Mouse (Mus musculus): Measurements from ENCODE around the gene Nudt4.
A peak's percentile ranks its signal among the peaks of the same experiment; 100 is the strongest.

- TF ChIP-seq TCF3 (IDR thresholded peaks at IDR 0.05; ENCODE audit: insufficient read length, low read depth): no peak
- no peak for TF ChIP-seq SRF (IDR thresholded peaks at IDR 0.05; ENCODE audit: control insufficient read depth, insufficient read length, low read depth)
- TF ChIP-seq TCF12 (IDR thresholded peaks at IDR 0.05; ENCODE audit: insufficient read depth, poor library complexity, severe bottlenecking): no peak
- TF ChIP-seq MYOG (IDR thresholded peaks at IDR 0.05; ENCODE audit: control insufficient read depth in 1 of 3, insufficient read depth in 1 of 3, insufficient read length in 2 of 3, low read depth in 2 of 3): no peak
- no peak for TF ChIP-seq POLR2A (IDR thresholded peaks at IDR 0.05; ENCODE audit: insufficient read length, low read depth)
- TF ChIP-seq E2F4 (IDR thresholded peaks at IDR 0.05; ENCODE audit: insufficient read depth): no peak
- TF ChIP-seq MAX (IDR thresholded peaks at IDR 0.05; ENCODE audit: low read depth): no peak
- TF ChIP-seq MYOD1 (IDR thresholded peaks at IDR 0.05; ENCODE audit: control insufficient read depth in 1 of 3, insufficient read length in 2 of 3, low read depth in 2 of 3): peak in 2 of 3 experiments; percentile 29 to 65
- TF ChIP-seq CEBPB (IDR thresholded peaks at IDR 0.05; ENCODE audit: insufficient read depth, poor library complexity, severe bottlenecking): no peak
Measured at GRCm38 (mm10) chr10:95568016-95568415, 4.1 kb upstream of the Nudt4 start.

All from myocyte (in vitro differentiated cells).